Mouse (Mus musculus): ENCODE data around the gene Astn2. TPM values are rescaled to one million over a fixed set of nuclear protein-coding genes. Genes with fewer than 3 reads are reported as not detected.
A peak's percentile ranks its signal among the peaks of the same experiment; 100 is the strongest.

Gene Astn2
- polyA plus RNA-seq, 1 experiment from 2014 or later, result 2.9 TPM

- ATAC-seq (ENCODE audit: low FRiP score), result no peak
- 89% methylated on average over 7 of the region's 7 CpGs for WGBS
- Histone ChIP-seq H3K4me1 (no peaks in the 10 kb centered on the region), H3K27me3 (no peaks in the 10 kb centered on the region), H3K4me2 (replicated peaks) (no peak overlapping the region), H3K4me3 (no peak overlapping the region), H3K27ac (no peak overlapping the region), H3K9me3 (replicated peaks) (no peaks in the 10 kb centered on the region), H3K9ac (no peak overlapping the region), H3K36me3 (no peaks in the 10 kb centered on the region)
These were observed 281.5 kb downstream of the Astn2 start for GRCm38 (mm10) chr4:66122766-66123358.

- Histone ChIP-seq H3K9me3 (replicated peaks) (no peaks in the 10 kb centered on the region), H3K4me1 (no peaks in the 10 kb centered on the region), H3K36me3 (no peaks in the 10 kb centered on the region), H3K4me2 (replicated peaks) (no peak overlapping the region), H3K27ac (no peak overlapping the region), H3K9ac (no peak overlapping the region), H3K4me3 (no peak overlapping the region), H3K27me3 (no peaks in the 10 kb centered on the region)
- 81% methylated on average over 2 of the region's 2 CpGs for WGBS
- no peak for ATAC-seq (ENCODE audit: low FRiP score)
These were observed 290.2 kb downstream of the Astn2 start for GRCm38 (mm10) chr4:66114243-66114642.

- WGBS, result 60% methylated on average over 5 of the region's 5 CpGs
- H3K4me2 ChIP-seq (replicated peaks), result no peak overlapping the region
- no peaks in the 10 kb centered on the region for H3K27me3 ChIP-seq
- H3K4me3 ChIP-seq, result no peak overlapping the region
- H3K4me1 ChIP-seq, result no peaks in the 10 kb centered on the region
- no peaks in the 10 kb centered on the region for H3K9me3 ChIP-seq (replicated peaks)
- H3K36me3 ChIP-seq, result no peaks in the 10 kb centered on the region
- no peak overlapping the region for H3K9ac ChIP-seq
- ATAC-seq (ENCODE audit: low FRiP score), result no peak
- no peak overlapping the region for H3K27ac ChIP-seq
These were observed 302.4 kb downstream of the Astn2 start for GRCm38 (mm10) chr4:66102037-66102436.

- no peaks in the 10 kb centered on the region for H3K36me3 ChIP-seq
- no peak for ATAC-seq (ENCODE audit: low FRiP score)
- H3K9ac ChIP-seq, result no peak overlapping the region
- H3K9me3 ChIP-seq (replicated peaks), result no peaks in the 10 kb centered on the region
- no peaks in the 10 kb centered on the region for H3K27me3 ChIP-seq
- no peaks in the 10 kb centered on the region for H3K4me1 ChIP-seq
- no peak overlapping the region for H3K27ac ChIP-seq
- 84% methylated on average over 1 of the region's 1 CpGs for WGBS
- H3K4me2 ChIP-seq (replicated peaks), result no peak overlapping the region
- no peak overlapping the region for H3K4me3 ChIP-seq
These were observed 306.8 kb downstream of the Astn2 start for GRCm38 (mm10) chr4:66097629-66098028.

- no peak for ATAC-seq (ENCODE audit: low FRiP score)
- Histone ChIP-seq H3K4me1 (no peaks in the 10 kb centered on the region), H3K9ac (no peak overlapping the region), H3K27me3 (no peaks in the 10 kb centered on the region), H3K27ac (no peak overlapping the region), H3K36me3 (no peaks in the 10 kb centered on the region), H3K9me3 (replicated peaks) (no peaks in the 10 kb centered on the region), H3K4me2 (replicated peaks) (no peak overlapping the region), H3K4me3 (no peak overlapping the region)
- WGBS, result 86% methylated on average over 2 of the region's 2 CpGs
These were observed 308.3 kb downstream of the Astn2 start for GRCm38 (mm10) chr4:66096104-66096503.

GRCm38 (mm10) chr4:66057161-66057560 lies 347.2 kb downstream of the Astn2 start:
- no peak for ATAC-seq (ENCODE audit: low FRiP score)
- no peaks in the 10 kb centered on the region for H3K36me3 ChIP-seq
- H3K4me1 ChIP-seq, result no peaks in the 10 kb centered on the region
- H3K27me3 ChIP-seq, result no peaks in the 10 kb centered on the region
- H3K9ac ChIP-seq, result no peak overlapping the region
- no peaks in the 10 kb centered on the region for H3K9me3 ChIP-seq (replicated peaks)
- H3K4me3 ChIP-seq, result no peak overlapping the region
- no peak overlapping the region for H3K4me2 ChIP-seq (replicated peaks)
- H3K27ac ChIP-seq, result no peak overlapping the region

- WGBS, result 91% methylated on average over 4 of the region's 4 CpGs
These were observed 348.7 kb downstream of the Astn2 start for GRCm38 (mm10) chr4:66055690-66056089.

GRCm38 (mm10) chr4:66043014-66043672 lies 361.3 kb downstream of the Astn2 start:
- H3K27me3 ChIP-seq, result no peaks in the 10 kb centered on the region
- no peak overlapping the region for H3K4me3 ChIP-seq
- H3K9ac ChIP-seq, result no peak overlapping the region
- 85% methylated on average over 3 of the region's 3 CpGs for WGBS
- no peaks in the 10 kb centered on the region for H3K9me3 ChIP-seq (replicated peaks)
- no peaks in the 10 kb centered on the region for H3K4me1 ChIP-seq
- H3K4me2 ChIP-seq (replicated peaks), result no peak overlapping the region
- no peak for ATAC-seq (ENCODE audit: low FRiP score)
- no peaks in the 10 kb centered on the region for H3K36me3 ChIP-seq
- H3K27ac ChIP-seq, result no peak overlapping the region

More at GRCm38 (mm10) chr4:66055690-66056089, 348.7 kb downstream of the Astn2 start:
- no peak overlapping the region for H3K9ac ChIP-seq
- H3K4me2 ChIP-seq (replicated peaks), result no peak overlapping the region
- H3K27me3 ChIP-seq, result no peaks in the 10 kb centered on the region
- no peaks in the 10 kb centered on the region for H3K9me3 ChIP-seq (replicated peaks)
- H3K4me1 ChIP-seq, result no peaks in the 10 kb centered on the region
- ATAC-seq (ENCODE audit: low FRiP score), result no peak
- no peaks in the 10 kb centered on the region for H3K36me3 ChIP-seq
- no peak overlapping the region for H3K4me3 ChIP-seq
- H3K27ac ChIP-seq, result no peak overlapping the region

- Histone ChIP-seq H3K9me3 (replicated peaks) (no peaks in the 10 kb centered on the region), H3K4me3 (no peak overlapping the region), H3K9ac (no peak overlapping the region), H3K27me3 (no peaks in the 10 kb centered on the region), H3K4me1 (no peaks in the 10 kb centered on the region), H3K4me2 (replicated peaks) (no peak overlapping the region), H3K36me3 (no peaks in the 10 kb centered on the region), H3K27ac (no peak overlapping the region)
- ATAC-seq (ENCODE audit: low FRiP score), result no peak
- WGBS, result 71% methylated on average over 3 of the region's 3 CpGs
These were observed 370.6 kb downstream of the Astn2 start for GRCm38 (mm10) chr4:66033826-66034225.

GRCm38 (mm10) chr4:66031320-66031870 lies 373.0 kb downstream of the Astn2 start:
- Histone ChIP-seq H3K4me2 (replicated peaks) (no peak overlapping the region), H3K9me3 (replicated peaks) (no peaks in the 10 kb centered on the region), H3K4me3 (no peak overlapping the region), H3K36me3 (no peaks in the 10 kb centered on the region), H3K27me3 (no peaks in the 10 kb centered on the region), H3K27ac (no peak overlapping the region), H3K9ac (no peak overlapping the region), H3K4me1 (no peaks in the 10 kb centered on the region)
- ATAC-seq (ENCODE audit: low FRiP score), result peak; percentile 69
- 57% methylated on average over 9 of the region's 9 CpGs for WGBS

GRCm38 (mm10) chr4:66029901-66030300 lies 374.5 kb downstream of the Astn2 start:
- Histone ChIP-seq H3K9me3 (replicated peaks) (no peaks in the 10 kb centered on the region), H3K36me3 (no peaks in the 10 kb centered on the region), H3K9ac (no peak overlapping the region), H3K4me2 (replicated peaks) (no peak overlapping the region), H3K27me3 (no peaks in the 10 kb centered on the region), H3K4me1 (peaks cover 6% of the 10 kb centered on the region), H3K27ac (no peak overlapping the region), H3K4me3 (no peak overlapping the region)
- WGBS, result 80% methylated on average over 4 of the region's 4 CpGs
- ATAC-seq (ENCODE audit: low FRiP score), result no peak

GRCm38 (mm10) chr4:66027866-66028265 lies 376.5 kb downstream of the Astn2 start:
- 91% methylated on average over 1 of the region's 1 CpGs for WGBS
- Histone ChIP-seq H3K4me1 (peaks cover 6% of the 10 kb centered on the region), H3K4me2 (replicated peaks) (no peak overlapping the region), H3K9ac (no peak overlapping the region), H3K27ac (no peak overlapping the region), H3K27me3 (no peaks in the 10 kb centered on the region), H3K9me3 (replicated peaks) (no peaks in the 10 kb centered on the region), H3K4me3 (no peak overlapping the region), H3K36me3 (no peaks in the 10 kb centered on the region)
- ATAC-seq (ENCODE audit: low FRiP score), result no peak
